Mouse (Mus musculus) embryonic fibroblast, embryonic 13.5 days (primary cell): ENCODE results near the gene Bpi.

ENCODE experiments used
- CTCF ChIP-seq: IDR thresholded peaks from 2 replicates; pipeline ENCODE4 v1.5.1; 2011; ENCODE audit warnings: mild to moderate bottlenecking, control low read depth, low read length, moderate library complexity, borderline replicate concordance; ENCODE audit not compliant: insufficient read depth
- POLR2A ChIP-seq: IDR thresholded peaks from 2 replicates; pipeline ENCODE4 v1.6.1; 2011; ENCODE audit warnings: low read depth, mild to moderate bottlenecking, control low read depth, low read length, moderate library complexity

DNA sequence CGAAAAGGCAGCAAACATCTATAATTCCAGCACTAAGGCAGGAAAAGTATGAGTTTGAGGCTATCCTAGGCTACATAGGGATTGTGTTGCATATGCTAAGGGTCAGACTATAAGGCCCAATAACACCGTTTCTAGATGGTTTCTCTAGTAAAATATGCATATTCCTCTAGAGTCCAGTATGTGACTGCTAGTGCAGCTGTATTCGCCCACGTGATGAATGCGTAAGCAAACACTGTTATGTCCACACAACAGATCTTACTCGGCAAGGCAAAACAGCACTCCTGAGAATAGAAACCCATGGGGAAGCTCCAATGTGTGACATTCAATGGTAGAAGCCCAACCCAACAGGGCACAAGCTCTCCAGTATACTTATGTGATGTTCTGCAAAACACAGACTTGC is 10.0 kb upstream of the Bpi start:
- TF ChIP-seq POLR2A (no peak), CTCF (no peak)
